Mouse (Mus musculus) stomach, embryonic 14.5 days (tissue): ENCODE measurements around the gene Gm11562. TPM values are rescaled to one million over a fixed set of nuclear protein-coding genes. Genes with fewer than 3 reads are reported as not detected.
"Not testable (repeated sequence)": the region's sequence is repeated elsewhere in the genome, so short reads cannot be mapped to it uniquely, and the experiment has no call there.

ENCODE experiments used
- ATAC-seq: fragments of 200-750 bp; cut with Nextera tagmentation; 2 replicates; pipeline ENCODE4 v1.8.0; 2017; ENCODE audit warnings: low read depth, moderate TSS enrichment; ENCODE audit not compliant: insufficient number of reproducible peaks, insufficient read depth, low FRiP score
- H3K27ac ChIP-seq: fragments of 300-500 bp; sonication (generic); 2 replicates; pipeline ENCODE4 v1.5.1; 2014; ENCODE audit warnings: mild to moderate bottlenecking, low read length, moderate library complexity, mixed read lengths
- H3K27me3 ChIP-seq: fragments of 300-500 bp; sonication (generic); 2 replicates; pipeline ENCODE4 v1.6.1; 2014; ENCODE audit warnings: low read length, control low read depth, mixed read lengths; ENCODE audit not compliant: control insufficient read depth, insufficient read depth
- H3K36me3 ChIP-seq: fragments of 300-500 bp; sonication (generic); 2 replicates; pipeline ENCODE4 v1.6.1; 2014; ENCODE audit warnings: mild to moderate bottlenecking, control low read depth, low read length, moderate library complexity, mixed read lengths; ENCODE audit not compliant: control insufficient read depth, insufficient read depth
- H3K4me1 ChIP-seq: fragments of 300-500 bp; sonication (generic); 2 replicates; pipeline ENCODE4 v1.6.1; 2014; ENCODE audit warnings: low read length, control low read depth, mixed read lengths; ENCODE audit not compliant: control insufficient read depth, insufficient read depth
- H3K4me2 ChIP-seq: fragments of 300-500 bp; sonication (generic); replicated peaks from 2 replicates; pipeline ENCODE4 v1.6.1; 2014; ENCODE audit warnings: low read depth, low read length, control low read depth
- H3K4me3 ChIP-seq: fragments of 300-500 bp; sonication (generic); 2 replicates; pipeline ENCODE4 v1.5.1; 2014; ENCODE audit warnings: low read depth, low read length, control low read depth
- H3K9ac ChIP-seq: fragments of 300-500 bp; sonication (generic); replicated peaks from 2 replicates; pipeline ENCODE4 v1.6.1; 2014; ENCODE audit warnings: low read depth, mild to moderate bottlenecking, control low read depth, low read length, moderate library complexity, mixed read lengths
- H3K9me3 ChIP-seq: fragments of 300-500 bp; sonication (generic); 2 replicates; pipeline ENCODE4 v1.6.1; 2016; ENCODE audit warnings: low read depth, low read length, control low read depth; ENCODE audit not compliant: control insufficient read depth
- WGBS: fragments of 180-500 bp; shearing (Covaris S2); extraction: QIAGEN DNeasy Blood & Tissue Kit; methylation state at CpG from one replicate; pipeline ENCODE4 v1.1.7; 2014; 5-methylcytosine and 5-hydroxymethylcytosine counted together
- polyA plus RNA-seq: library from polyadenylated mRNA; unstranded; fragments of >200 nt; fragmentation: Nextera tagmentation; extraction: Ambion mirVana; gene quantifications from 2 replicates; pipeline ENCODE4 v1.2.1, GENCODE M21; 2014

The Gm11562 gene
- polyA plus RNA-seq, 1 experiment from 2014 or later: not detected

- H3K4me2 ChIP-seq, H3K36me3 ChIP-seq, H3K9ac ChIP-seq, H3K4me1 ChIP-seq, H3K9me3 ChIP-seq, ATAC-seq, H3K4me3 ChIP-seq, H3K27ac ChIP-seq, H3K27me3 ChIP-seq: not testable (repeated sequence)
- 86% methylated on average over 9 of the region's 9 CpGs for WGBS
Measured at GRCm38 (mm10) chr11:99643635-99644139, 23.5 kb upstream of the Gm11562 start, which contains the start of gene Krtap4-7. Gene Krtap4-7 (minus strand): TSS chr11:99644089.

GRCm38 (mm10) chr11:99640926-99641325, 20.7 kb upstream of the Gm11562 start:
- 31% methylated on average over 1 of the region's 1 CpGs for WGBS
- H3K9me3 ChIP-seq: no peaks in the 10 kb centered on the region
- H3K27me3 ChIP-seq: no peaks in the 10 kb centered on the region
- H3K4me2 ChIP-seq: no peak overlapping the region
- no peaks in the 10 kb centered on the region for H3K4me1 ChIP-seq
- H3K4me3 ChIP-seq: no peak overlapping the region
- H3K36me3 ChIP-seq: no peaks in the 10 kb centered on the region
- H3K27ac ChIP-seq: no peak overlapping the region
- ATAC-seq: no peak
- no peak overlapping the region for H3K9ac ChIP-seq

- no peak overlapping the region for H3K4me2 ChIP-seq
- H3K27me3 ChIP-seq: no peaks in the 10 kb centered on the region
- H3K4me3 ChIP-seq: no peak overlapping the region
- H3K36me3 ChIP-seq: no peaks in the 10 kb centered on the region
- no peak overlapping the region for H3K27ac ChIP-seq
- no peak for ATAC-seq
- no peaks in the 10 kb centered on the region for H3K4me1 ChIP-seq
- WGBS: 67% methylated on average over 1 of the region's 1 CpGs
- H3K9me3 ChIP-seq: no peaks in the 10 kb centered on the region
- no peak overlapping the region for H3K9ac ChIP-seq
Measured at GRCm38 (mm10) chr11:99637086-99637485, 16.9 kb upstream of the Gm11562 start.

GRCm38 (mm10) chr11:99634653-99635134, 14.5 kb upstream of the Gm11562 start, which contains the start of gene Krtap4-2:
Gene Krtap4-2 (minus strand): TSS chr11:99635084.
- H3K4me2 ChIP-seq: no peak within 1 kb of the TSS
- 30% methylated on average over 8 of the region's 8 CpGs for whole genome bisulfite sequencing
- no peak for ATAC-seq

GRCm38 (mm10) chr11:99633293-99633692, 13.1 kb upstream of the Gm11562 start:
- no peaks in the 10 kb centered on the region for H3K27me3 ChIP-seq
- H3K4me2 ChIP-seq: no peak overlapping the region
- no peak for ATAC-seq
- no peak overlapping the region for H3K9ac ChIP-seq
- WGBS: 72% methylated on average over 2 of the region's 2 CpGs
- H3K4me1 ChIP-seq: no peaks in the 10 kb centered on the region
- H3K36me3 ChIP-seq: no peaks in the 10 kb centered on the region
- H3K4me3 ChIP-seq: no peak overlapping the region
- no peaks in the 10 kb centered on the region for H3K9me3 ChIP-seq
- H3K27ac ChIP-seq: no peak overlapping the region

More at GRCm38 (mm10) chr11:99634653-99635134, 14.5 kb upstream of the Gm11562 start, which contains the start of gene Krtap4-2:
- no peaks in the 10 kb centered on the region for H3K36me3 ChIP-seq
- H3K27me3 ChIP-seq: no peaks in the 10 kb centered on the region
- H3K4me3 ChIP-seq: no peak within 1 kb of the TSS
- no peaks in the 10 kb centered on the region for H3K9me3 ChIP-seq
- no peak within 1 kb of the TSS for H3K27ac ChIP-seq
- H3K9ac ChIP-seq: no peak within 1 kb of the TSS
- no peaks in the 10 kb centered on the region for H3K4me1 ChIP-seq

GRCm38 (mm10) chr11:99630890-99631289, 10.7 kb upstream of the Gm11562 start:
- Histone ChIP-seq H3K9me3 (no peaks in the 10 kb centered on the region), H3K27ac (no peak overlapping the region), H3K36me3 (no peaks in the 10 kb centered on the region), H3K9ac (no peak overlapping the region), H3K4me1 (no peaks in the 10 kb centered on the region), H3K4me3 (no peak overlapping the region), H3K27me3 (no peaks in the 10 kb centered on the region), H3K4me2 (no peak overlapping the region)
- WGBS: 62% methylated on average over 3 of the region's 3 CpGs
- no peak for ATAC-seq

- Histone ChIP-seq H3K27ac (no peak within 1 kb of the TSS), H3K9me3 (no peaks in the 10 kb centered on the region), H3K4me1 (no peaks in the 10 kb centered on the region), H3K4me2 (no peak within 1 kb of the TSS), H3K4me3 (no peak within 1 kb of the TSS), H3K27me3 (no peaks in the 10 kb centered on the region), H3K36me3 (no peaks in the 10 kb centered on the region), H3K9ac (no peak within 1 kb of the TSS)
- 83% methylated on average over 4 of the region's 4 CpGs for WGBS
- no peak for ATAC-seq
Measured at GRCm38 (mm10) chr11:99628138-99628537, 7.9 kb upstream of the Gm11562 start, which contains the start of gene Krtap4-1. Gene Krtap4-1 (minus strand): TSS chr11:99628238.

GRCm38 (mm10) chr11:99614796-99615363, 5.4 kb downstream of the Gm11562 start, which contains the start of gene Krtap2-4:
Gene Krtap2-4 (minus strand): TSS chr11:99614846.
- H3K36me3 ChIP-seq: no peaks in the 10 kb centered on the region
- H3K27me3 ChIP-seq: no peaks in the 10 kb centered on the region
- ATAC-seq: no peak
- H3K4me2 ChIP-seq: no peak within 1 kb of the TSS
- H3K4me1 ChIP-seq: no peaks in the 10 kb centered on the region
- H3K27ac ChIP-seq: no peak within 1 kb of the TSS
- 66% methylated on average over 3 of the region's 3 CpGs for WGBS
- no peak within 1 kb of the TSS for H3K9ac ChIP-seq
- H3K9me3 ChIP-seq: no peaks in the 10 kb centered on the region
- no peak within 1 kb of the TSS for H3K4me3 ChIP-seq
